Mouse (Mus musculus) heart, postnatal 25 days (tissue): Measurements from ENCODE around the gene Fntb. TPM values are rescaled to one million over a fixed set of nuclear protein-coding genes. Genes with fewer than 3 reads are reported as not detected.
A peak's percentile ranks its signal among the peaks of the same experiment; 100 is the strongest.
"Not testable (repeated sequence)": the region's sequence is repeated elsewhere in the genome, so short reads cannot be mapped to it uniquely, and the experiment has no call there.

Experiments used
- DNase-seq: peaks from one replicate; pipeline ENCODE4 v3.0.0; 2022; ENCODE audit warnings: low spot score
- intact Hi-C: fragments of 180-260 bp; cut with DNase I; formaldehyde crosslinking; loops from one replicate; pipeline ENCODE4 v1.15.1; 2025
- total RNA-seq, 2 experiments: library from RNA; stranded (reverse); gene quantifications; 2 replicates each; pipeline ENCODE4 v1.2.3; 2021

The Fntb gene
- total RNA-seq, 2 experiments from 2014 or later, result 13.0 to 14.3 TPM

DNA sequence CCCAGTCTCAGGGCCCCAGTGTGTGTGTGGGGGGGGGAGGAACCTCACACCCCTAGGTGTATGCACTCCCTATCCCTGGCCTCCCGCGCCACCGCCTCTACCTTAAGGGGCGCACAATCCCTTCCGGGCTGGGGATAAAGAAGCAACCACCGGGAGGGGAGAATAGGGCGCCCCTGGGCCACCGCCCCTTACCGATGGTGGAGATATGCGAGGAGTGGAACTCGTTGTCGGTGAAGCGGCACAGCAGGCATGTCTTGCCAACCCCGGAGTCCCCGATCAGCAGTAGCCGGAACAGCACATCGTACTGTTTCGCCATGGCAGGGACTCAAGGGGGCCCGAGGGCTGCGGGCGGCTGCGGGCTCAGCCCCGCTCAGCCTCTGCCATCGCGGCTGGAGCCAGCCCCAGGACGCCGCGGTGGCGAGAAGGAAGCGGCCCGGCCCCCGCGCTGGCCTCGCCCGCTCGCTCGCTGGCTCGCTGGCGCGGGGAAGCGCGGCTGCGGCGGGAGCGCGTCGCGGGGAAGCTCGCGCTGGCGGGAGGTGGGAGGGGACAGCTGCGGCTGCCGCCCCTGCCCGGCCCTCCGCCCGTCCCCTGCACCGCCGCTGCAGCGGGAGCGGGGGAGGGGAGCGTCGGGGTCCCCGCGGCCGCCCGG, 56.7 kb downstream of the Fntb start:
- DNase-seq, result no peak
- intact Hi-C loops, result no loop called here

- intact Hi-C loops, result no loop called here
- DNase-seq, result no peak
Observed at GRCm38 (mm10) chr12:76822651-76823041, 57.3 kb downstream of the Fntb start, which contains the start of gene Rab15. Gene Rab15, minus strand, starts transcription at chr12:76822908.

- intact Hi-C loops, result no loop called here
- DNase-seq, result no peak
Observed at GRCm38 (mm10) chr12:76825283-76825682, 59.9 kb downstream of the Fntb start.

DNA sequence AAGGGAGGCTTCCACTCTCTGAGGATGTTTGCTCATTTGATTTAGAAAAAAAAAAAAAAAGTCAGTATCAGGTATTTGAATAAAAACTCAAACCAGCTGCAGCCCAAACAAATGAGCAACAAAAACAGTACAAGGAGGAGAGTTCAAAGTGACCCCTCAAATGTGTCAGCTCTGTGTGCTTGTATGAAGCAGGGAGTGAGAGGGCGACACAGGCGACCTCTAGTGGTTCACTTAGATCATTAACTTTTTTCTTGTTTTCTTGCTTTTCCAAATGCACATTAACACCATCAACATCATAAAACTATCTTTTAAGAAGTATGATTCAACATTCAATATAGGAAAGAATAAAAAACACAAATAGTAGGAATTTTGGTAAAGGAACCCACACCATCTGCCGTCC, 67.3 kb downstream of the Fntb start:
- no peak for DNase-seq
- intact Hi-C loops, result loop anchor here (10.0 kb wide), 1 partner anchor 732 kb away; no protein-coding TSS in a partner anchor

GRCm38 (mm10) chr12:76837101-76837843, 71.9 kb downstream of the Fntb start:
- intact Hi-C loops, result loop anchor here (2.0 to 10.0 kb wide), 6 partner anchors 42 to 728 kb away; partner anchors contain the start of genes Fut8 and Max
- peak; percentile 94 for DNase-seq

DNA sequence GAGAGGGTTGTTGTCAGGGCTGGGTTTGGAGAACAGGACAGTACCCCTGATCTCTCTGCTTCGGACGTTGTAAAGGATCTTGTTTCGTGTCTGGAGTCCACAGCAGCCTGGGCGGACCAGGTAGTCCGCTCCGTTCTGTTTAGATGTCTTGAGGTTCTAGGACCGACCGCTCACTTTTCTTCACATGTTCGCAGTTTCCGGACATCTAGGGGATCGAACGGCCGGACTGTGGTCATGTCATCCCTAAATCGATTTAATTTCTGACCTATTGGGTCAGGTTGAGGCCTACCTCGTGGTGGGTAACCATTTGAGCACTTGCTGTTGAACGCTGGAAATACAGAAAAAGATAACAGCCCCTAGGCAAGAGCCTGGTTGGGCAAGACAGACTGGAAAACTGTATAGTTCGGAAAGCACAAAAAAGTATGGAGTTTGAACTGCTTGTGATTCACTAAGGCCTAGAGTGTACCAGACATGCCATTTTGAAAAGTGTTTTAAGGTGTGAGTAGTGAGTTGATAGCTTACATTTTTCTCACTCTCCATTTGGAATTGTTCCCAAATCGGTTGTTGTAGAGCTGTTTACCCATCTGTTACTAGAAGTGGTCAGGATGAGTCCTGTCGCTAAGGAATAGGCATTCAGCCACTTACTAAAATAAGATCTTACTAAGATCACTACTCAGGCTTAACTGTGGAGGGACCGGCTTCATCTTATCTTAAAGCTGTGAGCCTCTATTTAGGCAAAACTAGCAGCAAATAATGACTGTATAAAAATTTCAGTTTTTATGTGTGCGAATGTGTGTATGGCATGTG, 72.7 kb downstream of the Fntb start:
- intact Hi-C loops, result loop anchor here (2.0 to 10.0 kb wide), 6 partner anchors 41 to 727 kb away; partner anchors contain the start of genes Fut8 and Max
- DNase-seq, result no peak

GRCm38 (mm10) chr12:76839298-76839697, 73.9 kb downstream of the Fntb start:
- DNase-seq, result no peak
- intact Hi-C loops, result loop anchor here (5.0 to 10.0 kb wide), 5 partner anchors 88 to 726 kb away; partner anchors contain the start of genes Fut8 and Max

GRCm38 (mm10) chr12:76840081-76840480, 74.7 kb downstream of the Fntb start:
- DNase-seq, result no peak
- intact Hi-C loops, result no loop called here

GRCm38 (mm10) chr12:76844346-76845061, 79.1 kb downstream of the Fntb start:
- DNase-seq, result no peak
- intact Hi-C loops, result no loop called here

GRCm38 (mm10) chr12:76852419-76852818, 87.0 kb downstream of the Fntb start:
- no peak for DNase-seq
- intact Hi-C loops, result no loop called here

DNA sequence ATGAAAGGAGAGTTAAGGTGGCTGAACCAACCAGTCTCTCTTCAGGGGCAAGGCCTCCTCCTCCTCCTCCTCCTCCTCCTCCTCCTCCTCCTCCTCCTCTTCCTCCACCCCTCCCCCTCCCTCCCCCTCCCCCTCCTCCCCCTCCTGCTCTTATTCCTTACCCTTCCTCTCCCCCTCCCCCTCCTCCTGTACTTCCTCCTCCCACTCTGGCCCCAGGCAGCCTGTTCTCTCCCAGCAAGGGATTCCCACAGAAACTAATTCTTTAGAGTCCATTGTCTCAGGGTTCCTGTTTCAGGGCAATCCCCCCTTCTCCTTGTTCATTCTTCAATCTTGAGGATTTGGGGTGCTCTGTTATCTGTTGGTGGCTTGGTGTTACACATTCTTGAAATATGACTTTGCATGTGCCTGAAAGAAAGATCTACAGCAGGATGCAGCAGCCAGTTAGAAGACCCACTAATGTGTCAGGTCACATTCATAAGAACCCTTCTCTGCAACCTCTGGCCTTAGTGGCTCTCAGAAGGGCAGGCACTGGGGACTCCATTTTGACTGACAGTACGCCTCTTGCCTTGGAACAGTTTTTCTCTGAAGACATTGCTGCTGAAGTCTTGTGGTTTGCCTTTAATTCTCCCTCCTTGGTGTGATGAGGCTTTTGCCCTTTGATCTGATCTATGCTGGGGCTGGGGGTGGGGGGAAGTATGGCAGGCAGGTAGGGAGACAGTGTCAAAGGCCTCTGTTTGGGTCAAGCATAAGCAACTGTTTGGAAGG, 88.2 kb downstream of the Fntb start:
- no peak for DNase-seq
- intact Hi-C loops, result no loop called here

GRCm38 (mm10) chr12:76857087-76857486, 91.7 kb downstream of the Fntb start:
- DNase-seq, result no peak
- intact Hi-C loops, result no loop called here

DNA sequence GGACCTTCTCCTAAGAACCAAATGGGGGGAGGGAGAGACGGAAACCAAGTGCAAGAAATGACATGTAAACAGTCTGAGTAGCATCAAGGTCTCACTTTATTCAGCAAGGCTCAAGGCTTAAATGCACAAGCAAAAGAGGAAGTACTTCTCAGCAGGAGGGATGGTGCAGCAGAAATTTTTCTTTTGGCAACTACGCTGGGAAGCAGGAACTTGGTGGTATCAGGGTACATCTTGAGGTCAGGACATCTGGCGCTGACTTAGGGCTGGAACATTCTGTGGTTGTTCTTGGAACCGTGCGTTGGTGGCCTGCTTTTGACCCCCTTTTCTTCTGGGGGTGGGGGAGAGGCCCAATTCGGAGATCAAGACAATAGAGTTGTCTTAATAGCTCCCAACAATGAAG, 93.4 kb downstream of the Fntb start:
- intact Hi-C loops, DNase-seq: not testable (repeated sequence)

DNA sequence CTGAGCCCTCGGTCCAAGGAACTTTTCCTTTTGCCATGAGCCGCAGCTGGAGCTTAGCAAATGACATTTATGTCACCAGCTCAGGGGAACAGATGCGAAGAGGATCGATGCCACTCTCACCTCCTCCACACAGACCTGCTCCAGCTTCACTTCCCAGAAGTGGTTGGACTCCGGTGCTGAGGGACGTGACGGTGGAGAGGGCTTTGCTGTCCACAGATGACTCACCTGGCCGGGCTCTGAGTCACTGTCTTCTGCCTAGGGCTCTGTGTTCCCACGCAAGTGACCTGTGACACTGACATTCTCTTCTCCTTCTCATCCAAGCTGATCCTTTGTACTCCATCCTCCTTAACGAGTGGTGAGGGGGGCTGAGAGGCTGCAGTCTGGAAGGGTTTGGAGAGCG, 98.3 kb downstream of the Fntb start:
- DNase-seq, result no peak
- intact Hi-C loops, result no loop called here

- no peak for DNase-seq
- intact Hi-C loops, result no loop called here
Observed at GRCm38 (mm10) chr12:76865266-76865665, 99.9 kb downstream of the Fntb start.

GRCm38 (mm10) chr12:76867586-76868280, 102.3 kb downstream of the Fntb start:
- no peak for DNase-seq
- intact Hi-C loops, result no loop called here

DNA sequence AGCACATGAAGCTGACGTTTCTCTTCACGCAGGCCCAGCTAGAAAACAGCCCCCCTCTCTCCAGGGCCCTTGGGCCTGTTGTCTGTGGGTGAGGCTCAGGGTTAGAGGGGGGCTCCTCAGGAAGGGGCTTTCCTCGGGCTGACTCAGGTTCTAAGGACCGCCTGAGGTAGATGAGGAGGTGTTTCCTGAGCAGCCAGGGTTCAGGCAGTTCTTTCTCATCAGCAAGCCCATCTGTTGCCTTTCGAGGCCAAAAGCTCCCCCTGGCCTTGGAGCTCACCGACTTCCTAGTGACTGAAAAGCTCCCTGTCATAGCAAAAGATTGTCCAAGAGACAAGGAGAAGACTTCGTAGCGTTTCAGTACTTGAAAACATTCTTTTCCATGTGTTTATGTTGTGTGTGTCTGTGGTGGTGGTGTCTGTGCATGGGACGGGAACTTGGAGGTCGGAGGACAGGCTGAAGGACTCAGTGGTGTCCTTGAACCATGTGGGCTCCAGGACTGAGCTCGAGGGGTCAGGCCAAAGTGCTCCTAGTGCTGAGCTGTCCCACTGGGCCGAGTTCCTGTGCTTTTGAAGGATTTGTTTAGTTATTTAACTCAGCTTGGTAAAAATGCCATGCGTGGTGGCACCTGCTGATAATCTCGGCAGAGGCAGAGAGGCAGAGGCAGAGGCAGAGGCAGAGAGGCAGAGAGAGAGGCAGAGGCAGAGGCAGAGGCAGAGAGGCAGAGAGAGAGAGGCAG, 103.2 kb downstream of the Fntb start:
- intact Hi-C loops, result no loop called here
- DNase-seq, result no peak

- intact Hi-C loops, result no loop called here
- DNase-seq, result no peak
Observed at GRCm38 (mm10) chr12:76869561-76869960, 104.2 kb downstream of the Fntb start.
